Mouse (Mus musculus) cortical plate, adult 2 months (tissue): ENCODE measurements around the gene Lsm4.

Experiments
- CTCF ChIP-seq: fragments of 200-500 bp; IDR thresholded peaks from 2 replicates; pipeline ENCODE4 v1.5.1; 2011; ENCODE audit warnings: mild to moderate bottlenecking, control low read depth, low read length; ENCODE audit not compliant: insufficient read depth; ENCODE audit errors: extremely low read depth
- POLR2A ChIP-seq: fragments of 200-500 bp; IDR thresholded peaks from 2 replicates; pipeline ENCODE4 v1.6.1; 2011; ENCODE audit warnings: mild to moderate bottlenecking, low read length, control low read depth; ENCODE audit not compliant: insufficient read depth; ENCODE audit errors: extremely low read depth

DNA sequence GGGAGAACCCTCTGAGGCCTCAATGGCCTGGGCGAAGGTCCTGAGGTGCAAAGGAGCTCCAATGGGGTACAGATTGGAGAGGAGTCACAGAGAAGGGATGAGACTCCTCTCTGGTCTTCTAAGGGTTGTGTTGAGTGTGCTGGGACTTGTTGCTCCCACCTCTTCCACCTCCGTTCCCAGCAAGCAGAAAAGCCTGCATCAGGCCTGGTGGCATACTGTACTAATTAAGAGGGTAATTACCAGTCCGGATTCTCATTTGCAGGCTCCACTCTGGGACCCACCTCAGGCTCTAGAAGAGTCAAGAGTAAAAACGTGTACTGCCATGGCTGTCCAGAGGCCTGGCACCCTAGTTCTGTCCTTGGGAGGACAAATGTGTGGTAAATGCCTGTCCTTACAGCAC is 23.9 kb downstream of the Lsm4 start:
- no peak for TF ChIP-seq CTCF
- no peak for TF ChIP-seq POLR2A
